Mouse (Mus musculus): ENCODE results near the gene Kctd15. TPM values are rescaled to one million over a fixed set of nuclear protein-coding genes. Genes with fewer than 3 reads are reported as not detected.

Gene Kctd15
- polyA plus RNA-seq, 1 experiment from 2014 or later, result 4.9 TPM

- H3K27ac ChIP-seq (ENCODE audit: low read depth, low read length), result no peak overlapping the region
- whole genome bisulfite sequencing, result 46% methylated on average over 8 of the region's 8 CpGs
- no peaks in the 10 kb centered on the region for H3K27me3 ChIP-seq (replicated peaks; ENCODE audit: control insufficient read depth, insufficient read depth, low read length)
- no peaks in the 10 kb centered on the region for H3K9me3 ChIP-seq (ENCODE audit: control insufficient read depth, low read length)
- peak overlapping the region; percentile 57 for H3K4me2 ChIP-seq
- ATAC-seq (replicated peaks; ENCODE audit: low FRiP score) (no peak), DNase-seq (ENCODE audit: low spot score) (no peak)
- H3K4me3 ChIP-seq (ENCODE audit: low read depth, low read length), result peak overlapping the region; percentile 41
- H3K4me1 ChIP-seq (replicated peaks; ENCODE audit: control insufficient read depth, insufficient read depth, low read length), result peaks cover 6% of the 10 kb centered on the region; the same call in 1 of the 2 replicates
- no peak overlapping the region for H3K9ac ChIP-seq (ENCODE audit: low read depth, low read length)
- no peaks in the 10 kb centered on the region for H3K36me3 ChIP-seq (ENCODE audit: control insufficient read depth, insufficient read depth, low read length)
Measured at GRCm38 (mm10) chr7:34629702-34630210, 26.8 kb downstream of the Kctd15 start.

DNA sequence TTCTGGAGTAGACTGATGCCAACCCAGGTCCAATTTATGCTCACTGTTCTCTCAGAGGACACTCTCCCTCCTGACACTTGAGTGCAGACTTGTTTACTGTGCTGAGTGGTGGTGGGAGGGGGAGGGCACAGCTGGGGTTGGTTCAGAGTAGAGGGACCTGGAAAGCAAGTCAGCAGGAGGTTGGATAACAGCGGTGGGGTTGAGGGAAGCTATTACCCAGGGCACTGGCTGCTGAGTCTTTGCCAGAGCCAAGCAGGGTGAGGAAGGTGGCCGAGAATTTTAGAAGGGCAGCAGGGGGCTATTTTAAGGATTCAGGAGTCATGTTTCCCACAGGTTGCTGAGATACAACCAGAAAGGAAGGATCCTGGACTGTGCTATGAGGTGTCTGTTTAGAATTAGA, 36.1 kb downstream of the Kctd15 start:
- H3K4me3 ChIP-seq (ENCODE audit: low read depth, low read length), result no peak overlapping the region
- 48% methylated on average over 2 of the region's 2 CpGs for WGBS
- no peaks in the 10 kb centered on the region for H3K9me3 ChIP-seq (ENCODE audit: control insufficient read depth, low read length)
- DNase-seq (ENCODE audit: low spot score), result no peak
- H3K9ac ChIP-seq (ENCODE audit: low read depth, low read length), result no peak overlapping the region
- no peaks in the 10 kb centered on the region for H3K4me1 ChIP-seq (replicated peaks; ENCODE audit: control insufficient read depth, insufficient read depth, low read length)
- H3K4me2 ChIP-seq, result no peak overlapping the region
- H3K36me3 ChIP-seq (ENCODE audit: control insufficient read depth, insufficient read depth, low read length), result no peaks in the 10 kb centered on the region
- ATAC-seq (replicated peaks; ENCODE audit: low FRiP score), result no peak
- no peak overlapping the region for H3K27ac ChIP-seq (ENCODE audit: low read depth, low read length)
- H3K27me3 ChIP-seq (replicated peaks; ENCODE audit: control insufficient read depth, insufficient read depth, low read length), result no peaks in the 10 kb centered on the region

DNA sequence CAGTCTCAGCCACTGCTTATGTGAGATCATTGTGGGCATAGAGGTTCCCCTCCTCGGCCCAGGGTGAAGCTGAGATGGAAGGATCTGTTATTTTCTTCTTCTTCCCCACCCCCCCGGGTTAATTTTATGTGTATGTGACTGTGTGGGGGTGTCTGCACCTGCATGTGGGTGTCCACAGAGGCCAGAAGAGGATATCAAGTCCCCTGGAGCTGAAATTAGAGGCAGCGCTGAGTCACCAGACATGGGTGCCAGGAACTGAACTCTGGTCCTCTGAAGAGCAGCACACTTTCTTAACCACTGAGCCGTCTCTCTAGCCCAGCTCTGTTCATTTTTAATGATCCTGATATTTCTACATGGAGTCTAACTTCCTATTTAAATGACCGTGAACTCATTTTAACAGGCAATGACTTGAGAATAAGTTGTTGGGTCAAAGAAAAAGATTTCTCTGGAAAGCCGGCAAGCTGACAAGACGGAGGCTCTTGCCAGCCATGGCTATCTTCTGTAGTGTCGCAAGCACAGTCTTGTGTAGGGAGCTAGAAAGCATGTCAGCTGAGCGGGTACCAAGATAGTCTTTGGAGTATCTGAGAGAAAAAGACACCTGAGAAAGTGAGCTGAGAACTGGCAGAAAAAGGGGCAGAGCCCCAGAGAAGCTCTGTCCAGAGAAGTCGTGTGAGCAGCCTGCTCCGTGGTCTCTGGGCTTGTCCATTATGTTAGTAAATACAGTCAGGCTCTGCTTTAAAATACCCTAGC, 38.2 kb downstream of the Kctd15 start:
- Histone ChIP-seq H3K4me2 (no peak overlapping the region), H3K4me3 (ENCODE audit: low read depth, low read length) (no peak overlapping the region), H3K9ac (ENCODE audit: low read depth, low read length) (no peak overlapping the region), H3K27me3 (replicated peaks; ENCODE audit: control insufficient read depth, insufficient read depth, low read length) (no peaks in the 10 kb centered on the region), H3K4me1 (replicated peaks; ENCODE audit: control insufficient read depth, insufficient read depth, low read length) (no peaks in the 10 kb centered on the region), H3K36me3 (ENCODE audit: control insufficient read depth, insufficient read depth, low read length) (no peaks in the 10 kb centered on the region), H3K27ac (ENCODE audit: low read depth, low read length) (no peak overlapping the region), H3K9me3 (ENCODE audit: control insufficient read depth, low read length) (no peaks in the 10 kb centered on the region)
- ATAC-seq (replicated peaks; ENCODE audit: low FRiP score) (no peak), DNase-seq (ENCODE audit: low spot score) (no peak)
- 74% methylated on average over 11 of the region's 11 CpGs for WGBS

DNA sequence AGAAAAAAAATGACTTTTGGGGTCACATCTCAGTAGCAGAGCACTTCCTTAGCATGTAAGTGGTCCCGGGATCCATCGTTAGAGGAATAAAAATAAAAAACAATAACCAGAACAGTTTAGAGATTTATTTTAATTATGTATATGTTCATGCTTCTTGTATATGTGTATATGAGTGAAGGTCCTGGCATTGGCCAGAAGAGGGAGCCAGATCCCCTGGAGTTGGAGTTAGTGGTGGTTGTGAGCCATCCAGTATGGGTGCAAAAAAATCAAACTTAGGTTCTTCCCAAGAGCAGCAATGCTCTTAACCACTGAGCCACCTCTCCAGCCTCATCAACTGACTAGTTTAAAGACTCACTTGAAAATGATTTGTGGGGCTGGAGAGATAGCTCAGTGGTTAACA, 40.3 kb downstream of the Kctd15 start:
- Histone ChIP-seq H3K9me3 (ENCODE audit: control insufficient read depth, low read length) (no peaks in the 10 kb centered on the region), H3K36me3 (ENCODE audit: control insufficient read depth, insufficient read depth, low read length) (no peaks in the 10 kb centered on the region), H3K4me3 (ENCODE audit: low read depth, low read length) (no peak overlapping the region), H3K27ac (ENCODE audit: low read depth, low read length) (no peak overlapping the region), H3K4me2 (no peak overlapping the region), H3K27me3 (replicated peaks; ENCODE audit: control insufficient read depth, insufficient read depth, low read length) (no peaks in the 10 kb centered on the region), H3K4me1 (replicated peaks; ENCODE audit: control insufficient read depth, insufficient read depth, low read length) (no peaks in the 10 kb centered on the region), H3K9ac (ENCODE audit: low read depth, low read length) (no peak overlapping the region)
- DNase-seq (ENCODE audit: low spot score), result no peak
- no peak for ATAC-seq (replicated peaks; ENCODE audit: low FRiP score)
- 79% methylated on average over 2 of the region's 2 CpGs for WGBS

- DNase-seq (ENCODE audit: low spot score) (no peak), ATAC-seq (replicated peaks; ENCODE audit: low FRiP score) (no peak)
- no peak overlapping the region for H3K4me2 ChIP-seq
- H3K4me3 ChIP-seq (ENCODE audit: low read depth, low read length), result no peak overlapping the region
- H3K27me3 ChIP-seq (replicated peaks; ENCODE audit: control insufficient read depth, insufficient read depth, low read length), result no peaks in the 10 kb centered on the region
- no peaks in the 10 kb centered on the region for H3K4me1 ChIP-seq (replicated peaks; ENCODE audit: control insufficient read depth, insufficient read depth, low read length)
- no peak overlapping the region for H3K9ac ChIP-seq (ENCODE audit: low read depth, low read length)
- no peaks in the 10 kb centered on the region for H3K36me3 ChIP-seq (ENCODE audit: control insufficient read depth, insufficient read depth, low read length)
- WGBS, result 56% methylated on average over 6 of the region's 6 CpGs
- H3K27ac ChIP-seq (ENCODE audit: low read depth, low read length), result no peak overlapping the region
- no peaks in the 10 kb centered on the region for H3K9me3 ChIP-seq (ENCODE audit: control insufficient read depth, low read length)
Measured at GRCm38 (mm10) chr7:34610445-34610844, 46.1 kb downstream of the Kctd15 start.

GRCm38 (mm10) chr7:34607334-34607970, 49.1 kb downstream of the Kctd15 start:
- H3K4me1 ChIP-seq (replicated peaks; ENCODE audit: control insufficient read depth, insufficient read depth, low read length), result no peaks in the 10 kb centered on the region
- no peak overlapping the region for H3K4me2 ChIP-seq
- H3K9me3 ChIP-seq (ENCODE audit: control insufficient read depth, low read length), result no peaks in the 10 kb centered on the region
- DNase-seq (ENCODE audit: low spot score), result no peak
- no peak overlapping the region for H3K4me3 ChIP-seq (ENCODE audit: low read depth, low read length)
- H3K9ac ChIP-seq (ENCODE audit: low read depth, low read length), result no peak overlapping the region
- no peaks in the 10 kb centered on the region for H3K27me3 ChIP-seq (replicated peaks; ENCODE audit: control insufficient read depth, insufficient read depth, low read length)
- no peak for ATAC-seq (replicated peaks; ENCODE audit: low FRiP score)
- H3K36me3 ChIP-seq (ENCODE audit: control insufficient read depth, insufficient read depth, low read length), result no peaks in the 10 kb centered on the region
- WGBS, result 68% methylated on average over 5 of the region's 5 CpGs
- no peak overlapping the region for H3K27ac ChIP-seq (ENCODE audit: low read depth, low read length)

GRCm38 (mm10) chr7:34606729-34607128, 49.8 kb downstream of the Kctd15 start:
- Histone ChIP-seq H3K4me3 (ENCODE audit: low read depth, low read length) (no peak overlapping the region), H3K27me3 (replicated peaks; ENCODE audit: control insufficient read depth, insufficient read depth, low read length) (no peaks in the 10 kb centered on the region), H3K9me3 (ENCODE audit: control insufficient read depth, low read length) (no peaks in the 10 kb centered on the region), H3K36me3 (ENCODE audit: control insufficient read depth, insufficient read depth, low read length) (no peaks in the 10 kb centered on the region), H3K4me1 (replicated peaks; ENCODE audit: control insufficient read depth, insufficient read depth, low read length) (no peaks in the 10 kb centered on the region), H3K4me2 (no peak overlapping the region), H3K9ac (ENCODE audit: low read depth, low read length) (no peak overlapping the region), H3K27ac (ENCODE audit: low read depth, low read length) (no peak overlapping the region)
- 49% methylated on average over 11 of the region's 11 CpGs for WGBS
- no peak for ATAC-seq (replicated peaks; ENCODE audit: low FRiP score)
- DNase-seq (ENCODE audit: low spot score), result no peak

DNA sequence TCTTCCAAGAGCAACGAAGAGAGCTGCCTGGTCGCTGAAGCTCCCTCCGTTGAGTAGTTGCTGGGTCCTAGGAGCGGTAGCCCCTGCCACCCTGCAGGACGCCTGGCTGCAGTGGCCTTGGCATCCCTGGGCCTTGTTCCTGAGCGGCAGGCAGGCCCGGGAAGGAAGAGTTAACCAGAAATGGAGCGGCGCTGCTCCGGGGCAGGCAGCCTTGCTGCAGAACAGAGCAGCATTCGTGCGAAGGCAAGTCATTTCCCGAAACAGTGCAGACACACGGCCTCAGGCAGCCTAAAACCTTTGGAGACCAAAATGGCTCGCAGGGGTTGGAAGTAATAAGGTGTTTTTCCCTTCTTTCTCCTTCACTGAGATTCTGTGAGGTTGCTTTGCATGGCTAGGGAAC, 50.5 kb downstream of the Kctd15 start:
- Histone ChIP-seq H3K4me2 (no peak overlapping the region), H3K9me3 (ENCODE audit: control insufficient read depth, low read length) (no peaks in the 10 kb centered on the region), H3K4me3 (ENCODE audit: low read depth, low read length) (no peak overlapping the region), H3K9ac (ENCODE audit: low read depth, low read length) (no peak overlapping the region), H3K27ac (ENCODE audit: low read depth, low read length) (no peak overlapping the region), H3K36me3 (ENCODE audit: control insufficient read depth, insufficient read depth, low read length) (no peaks in the 10 kb centered on the region), H3K4me1 (replicated peaks; ENCODE audit: control insufficient read depth, insufficient read depth, low read length) (no peaks in the 10 kb centered on the region), H3K27me3 (replicated peaks; ENCODE audit: control insufficient read depth, insufficient read depth, low read length) (no peaks in the 10 kb centered on the region)
- 46% methylated on average over 15 of the region's 15 CpGs for WGBS
- ATAC-seq (replicated peaks; ENCODE audit: low FRiP score) (no peak), DNase-seq (ENCODE audit: low spot score) (no peak)

DNA sequence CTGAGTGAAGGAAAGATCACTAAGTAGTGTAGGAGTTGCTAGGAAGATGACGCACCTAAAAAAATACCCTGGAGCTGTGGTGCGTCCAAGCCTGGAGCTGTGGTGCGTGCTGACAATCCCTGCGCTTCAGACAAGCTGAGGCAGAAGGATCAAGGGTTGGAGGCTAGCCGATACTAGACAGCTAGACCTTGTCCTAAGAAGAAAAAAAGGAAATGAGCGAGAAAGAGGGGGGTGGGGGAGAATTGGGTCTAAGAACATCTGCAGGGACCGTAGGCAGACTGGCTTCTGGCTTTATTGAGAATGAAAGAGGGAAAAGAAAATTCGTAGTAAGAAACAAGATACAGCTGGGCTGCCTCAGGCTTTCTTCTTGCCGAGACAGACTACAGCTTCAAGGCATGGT, 58.0 kb downstream of the Kctd15 start:
- no peak overlapping the region for H3K4me2 ChIP-seq
- no peaks in the 10 kb centered on the region for H3K4me1 ChIP-seq (replicated peaks; ENCODE audit: control insufficient read depth, insufficient read depth, low read length)
- H3K9ac ChIP-seq (ENCODE audit: low read depth, low read length), result no peak overlapping the region
- H3K27me3 ChIP-seq (replicated peaks; ENCODE audit: control insufficient read depth, insufficient read depth, low read length), result no peaks in the 10 kb centered on the region
- no peaks in the 10 kb centered on the region for H3K9me3 ChIP-seq (ENCODE audit: control insufficient read depth, low read length)
- H3K27ac ChIP-seq (ENCODE audit: low read depth, low read length), result no peak overlapping the region
- DNase-seq (ENCODE audit: low spot score) (no peak), ATAC-seq (replicated peaks; ENCODE audit: low FRiP score) (no peak)
- no peak overlapping the region for H3K4me3 ChIP-seq (ENCODE audit: low read depth, low read length)
- WGBS, result 61% methylated on average over 9 of the region's 9 CpGs
- H3K36me3 ChIP-seq (ENCODE audit: control insufficient read depth, insufficient read depth, low read length), result no peaks in the 10 kb centered on the region

Data from liver, embryonic 11.5 days (tissue).